Mouse (Mus musculus): ENCODE results near the gene Ctsc. TPM values are rescaled to one million over a fixed set of nuclear protein-coding genes. Genes with fewer than 3 reads are reported as not detected.

Ctsc gene
- polyA plus RNA-seq, 1 experiment from 2014 or later: 24.9 TPM

DNA sequence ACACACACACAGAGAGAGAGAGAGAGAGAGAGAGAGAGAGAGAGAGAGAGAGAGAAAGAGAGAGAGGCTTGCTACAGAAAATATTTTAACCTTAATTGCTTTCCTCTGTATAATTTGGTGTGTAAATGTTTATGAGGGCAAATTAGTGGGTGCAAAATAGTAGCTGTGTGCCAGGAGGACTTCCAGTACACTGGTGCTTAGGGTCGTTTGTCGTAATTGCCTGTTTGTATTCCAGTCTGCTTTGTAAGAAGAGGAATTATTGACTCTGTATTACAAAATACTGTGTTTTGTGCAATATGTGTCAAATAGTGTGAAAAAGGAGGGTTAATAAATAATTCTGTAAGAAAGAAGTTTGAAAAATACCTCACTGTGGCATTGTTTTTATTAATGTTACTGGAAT lies 13.2 kb downstream of the Ctsc start:
- H3K4me3 ChIP-seq (replicated peaks; ENCODE audit: low read length): no peak overlapping the region
- no peak overlapping the region for H3K9ac ChIP-seq
- H3K36me3 ChIP-seq (replicated peaks; ENCODE audit: control insufficient read depth, insufficient read depth): no peaks in the 10 kb centered on the region
- 81% methylated on average over 2 of the region's 2 CpGs for WGBS
- ATAC-seq (ENCODE audit: low FRiP score) (no peak), DNase-seq (ENCODE audit: low spot score) (no peak)
- H3K27me3 ChIP-seq (ENCODE audit: control insufficient read depth, insufficient read depth, low read length): no peaks in the 10 kb centered on the region
- no peak overlapping the region for H3K4me2 ChIP-seq (replicated peaks)
- H3K4me1 ChIP-seq (replicated peaks; ENCODE audit: control insufficient read depth, insufficient read depth, low read length): no peaks in the 10 kb centered on the region
- no peak overlapping the region for H3K27ac ChIP-seq
- no peaks in the 10 kb centered on the region for H3K9me3 ChIP-seq (ENCODE audit: control insufficient read depth, low read length)

DNA sequence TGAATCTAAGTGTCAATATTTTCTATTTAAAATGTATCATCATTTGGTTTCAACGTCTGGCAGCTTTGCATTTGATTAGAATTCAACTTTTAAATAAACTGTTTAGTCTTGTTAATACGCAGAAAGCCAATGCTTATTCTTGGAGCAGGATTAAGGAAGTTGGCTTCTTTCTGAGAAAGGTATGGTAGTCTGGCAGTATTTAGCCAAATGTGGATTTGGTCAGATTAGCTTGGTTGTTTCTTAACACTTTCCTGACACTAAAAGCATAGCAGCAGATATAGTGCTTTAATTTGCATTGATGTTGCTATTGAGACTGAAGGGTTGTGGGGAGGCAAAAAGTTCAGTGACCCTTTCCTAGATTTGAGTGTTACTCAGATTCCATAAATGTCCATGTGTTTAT lies 14.2 kb downstream of the Ctsc start:
- DNase-seq (ENCODE audit: low spot score): no peak
- Histone ChIP-seq H3K4me1 (replicated peaks; ENCODE audit: control insufficient read depth, insufficient read depth, low read length) (no peaks in the 10 kb centered on the region), H3K9me3 (ENCODE audit: control insufficient read depth, low read length) (no peaks in the 10 kb centered on the region), H3K4me3 (replicated peaks; ENCODE audit: low read length) (no peak overlapping the region), H3K27ac (no peak overlapping the region), H3K36me3 (replicated peaks; ENCODE audit: control insufficient read depth, insufficient read depth) (no peaks in the 10 kb centered on the region), H3K4me2 (replicated peaks) (no peak overlapping the region), H3K27me3 (ENCODE audit: control insufficient read depth, insufficient read depth, low read length) (no peaks in the 10 kb centered on the region), H3K9ac (no peak overlapping the region)
- ATAC-seq (ENCODE audit: low FRiP score): no peak
- WGBS: 83% methylated on average over 2 of the region's 2 CpGs

DNA sequence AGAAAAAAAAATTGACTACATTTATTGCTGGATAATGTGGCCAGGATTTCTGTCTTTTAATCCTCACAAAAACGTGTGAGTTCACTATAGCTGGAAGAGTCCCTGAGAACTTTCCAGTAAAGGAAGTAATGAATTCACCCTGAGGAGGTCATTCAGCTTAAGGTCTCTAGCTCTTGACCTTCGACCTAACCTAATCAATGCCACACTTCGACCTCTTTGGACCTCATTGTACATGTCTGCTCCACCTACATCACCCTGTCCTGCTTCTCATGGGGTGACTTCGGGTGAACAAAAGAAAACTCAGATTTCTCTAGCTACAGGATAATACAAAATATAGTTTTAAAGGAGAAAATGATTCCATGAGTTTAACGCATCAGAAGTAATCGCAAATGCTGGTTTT lies 16.0 kb downstream of the Ctsc start:
- Histone ChIP-seq H3K9ac (no peak overlapping the region), H3K27me3 (ENCODE audit: control insufficient read depth, insufficient read depth, low read length) (no peaks in the 10 kb centered on the region), H3K4me1 (replicated peaks; ENCODE audit: control insufficient read depth, insufficient read depth, low read length) (no peaks in the 10 kb centered on the region), H3K4me2 (replicated peaks) (no peak overlapping the region), H3K27ac (no peak overlapping the region), H3K36me3 (replicated peaks; ENCODE audit: control insufficient read depth, insufficient read depth) (no peaks in the 10 kb centered on the region), H3K9me3 (ENCODE audit: control insufficient read depth, low read length) (no peaks in the 10 kb centered on the region), H3K4me3 (replicated peaks; ENCODE audit: low read length) (no peak overlapping the region)
- DNase-seq (ENCODE audit: low spot score) (no peak), ATAC-seq (ENCODE audit: low FRiP score) (no peak)
- WGBS: 57% methylated on average over 6 of the region's 6 CpGs

DNA sequence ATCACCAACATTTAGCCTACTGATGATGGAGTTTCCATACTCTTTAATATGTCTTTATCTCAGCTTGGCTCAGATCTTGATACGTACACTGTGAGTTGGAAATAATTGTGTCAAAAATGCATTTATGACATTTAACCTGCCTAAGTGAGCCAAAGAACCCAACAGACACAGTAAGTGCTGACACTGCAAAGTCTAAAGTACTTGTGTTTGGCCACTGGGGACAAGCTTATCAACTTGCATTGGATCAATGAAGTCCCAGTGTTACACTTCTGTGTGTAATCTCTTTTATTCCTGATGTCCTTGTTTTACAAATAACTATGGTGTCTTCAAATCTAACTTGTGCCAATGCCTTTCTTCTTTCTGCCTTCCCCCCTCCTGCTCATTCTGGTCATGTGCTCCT lies 18.1 kb downstream of the Ctsc start:
- Histone ChIP-seq H3K27ac (no peak overlapping the region), H3K4me1 (replicated peaks; ENCODE audit: control insufficient read depth, insufficient read depth, low read length) (no peaks in the 10 kb centered on the region), H3K27me3 (ENCODE audit: control insufficient read depth, insufficient read depth, low read length) (no peaks in the 10 kb centered on the region), H3K36me3 (replicated peaks; ENCODE audit: control insufficient read depth, insufficient read depth) (no peaks in the 10 kb centered on the region), H3K9me3 (ENCODE audit: control insufficient read depth, low read length) (no peaks in the 10 kb centered on the region), H3K4me2 (replicated peaks) (no peak overlapping the region), H3K9ac (no peak overlapping the region), H3K4me3 (replicated peaks; ENCODE audit: low read length) (no peak overlapping the region)
- ATAC-seq (ENCODE audit: low FRiP score) (no peak), DNase-seq (ENCODE audit: low spot score) (no peak)
- 87% methylated on average over 1 of the region's 1 CpGs for WGBS

DNA sequence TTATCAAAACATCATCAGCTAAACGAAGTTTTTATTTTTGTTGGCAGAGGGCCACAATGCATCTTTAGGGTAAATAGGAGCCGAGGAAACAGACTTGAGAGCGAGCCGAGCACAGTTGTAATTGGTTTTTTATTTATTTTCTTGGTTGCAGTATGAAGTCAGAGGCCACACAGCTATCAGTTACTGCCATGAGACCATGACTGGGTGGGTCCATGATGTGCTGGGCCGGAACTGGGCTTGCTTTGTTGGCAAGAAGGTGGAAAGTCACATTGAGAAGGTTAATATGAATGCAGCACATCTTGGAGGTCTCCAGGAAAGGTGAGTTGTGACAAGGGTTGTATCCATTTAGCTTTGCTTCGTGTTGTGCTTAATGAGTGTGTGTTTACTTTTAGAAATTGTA lies 19.0 kb downstream of the Ctsc start:
- no peak for DNase-seq (ENCODE audit: low spot score)
- H3K4me2 ChIP-seq (replicated peaks): no peak overlapping the region
- ATAC-seq (ENCODE audit: low FRiP score): no peak
- H3K9me3 ChIP-seq (ENCODE audit: control insufficient read depth, low read length): no peaks in the 10 kb centered on the region
- H3K36me3 ChIP-seq (replicated peaks; ENCODE audit: control insufficient read depth, insufficient read depth): no peaks in the 10 kb centered on the region
- no peaks in the 10 kb centered on the region for H3K4me1 ChIP-seq (replicated peaks; ENCODE audit: control insufficient read depth, insufficient read depth, low read length)
- no peak overlapping the region for H3K9ac ChIP-seq
- no peak overlapping the region for H3K27ac ChIP-seq
- no peak overlapping the region for H3K4me3 ChIP-seq (replicated peaks; ENCODE audit: low read length)
- 71% methylated on average over 6 of the region's 6 CpGs for WGBS
- no peaks in the 10 kb centered on the region for H3K27me3 ChIP-seq (ENCODE audit: control insufficient read depth, insufficient read depth, low read length)

DNA sequence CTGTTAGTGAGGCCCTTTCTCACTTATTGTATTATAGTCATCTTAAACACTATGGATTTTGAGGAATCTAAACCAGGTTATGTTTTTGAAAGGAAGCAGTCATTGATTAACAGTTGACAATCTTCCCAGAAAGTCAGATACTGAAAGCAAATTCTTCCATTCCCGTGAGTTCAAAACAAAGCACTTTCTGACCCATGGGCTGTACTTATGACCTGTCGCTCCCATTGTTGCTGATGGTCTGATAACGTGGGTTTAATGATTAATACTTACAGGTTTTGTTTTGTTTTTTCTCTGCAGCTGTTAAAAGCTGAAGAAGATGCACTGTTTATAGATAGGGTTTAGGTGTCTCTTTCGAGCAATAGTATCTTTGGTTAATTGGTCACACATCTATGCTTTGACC lies 27.9 kb downstream of the Ctsc start:
- H3K4me1 ChIP-seq (replicated peaks; ENCODE audit: control insufficient read depth, insufficient read depth, low read length): no peaks in the 10 kb centered on the region
- WGBS: 81% methylated on average over 4 of the region's 4 CpGs
- H3K9ac ChIP-seq: no peak overlapping the region
- no peaks in the 10 kb centered on the region for H3K9me3 ChIP-seq (ENCODE audit: control insufficient read depth, low read length)
- no peak overlapping the region for H3K4me3 ChIP-seq (replicated peaks; ENCODE audit: low read length)
- no peaks in the 10 kb centered on the region for H3K36me3 ChIP-seq (replicated peaks; ENCODE audit: control insufficient read depth, insufficient read depth)
- H3K4me2 ChIP-seq (replicated peaks): no peak overlapping the region
- ATAC-seq (ENCODE audit: low FRiP score) (no peak), DNase-seq (ENCODE audit: low spot score) (no peak)
- H3K27me3 ChIP-seq (ENCODE audit: control insufficient read depth, insufficient read depth, low read length): no peaks in the 10 kb centered on the region
- H3K27ac ChIP-seq: no peak overlapping the region

DNA sequence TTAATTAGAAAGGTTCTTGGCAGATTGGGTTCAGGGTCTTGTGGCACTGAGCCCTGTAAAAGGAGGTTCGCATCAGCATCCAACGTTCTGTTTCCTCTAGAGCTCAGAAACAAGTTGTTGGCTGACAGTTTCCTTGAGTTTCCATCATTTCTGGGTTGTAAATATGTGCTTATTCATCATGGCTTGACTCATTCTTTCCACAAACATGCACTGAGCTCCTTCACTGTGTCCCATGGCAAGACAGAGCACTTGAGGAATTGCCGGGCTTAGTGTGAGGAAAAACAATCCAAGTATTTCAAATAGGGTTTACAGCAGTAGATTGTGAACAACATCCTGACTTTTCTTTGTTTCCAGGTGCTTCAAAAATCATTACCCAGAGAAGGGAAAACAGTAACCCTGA lies 28.8 kb downstream of the Ctsc start:
- no peaks in the 10 kb centered on the region for H3K9me3 ChIP-seq (ENCODE audit: control insufficient read depth, low read length)
- no peaks in the 10 kb centered on the region for H3K36me3 ChIP-seq (replicated peaks; ENCODE audit: control insufficient read depth, insufficient read depth)
- no peak for ATAC-seq (ENCODE audit: low FRiP score)

DNA sequence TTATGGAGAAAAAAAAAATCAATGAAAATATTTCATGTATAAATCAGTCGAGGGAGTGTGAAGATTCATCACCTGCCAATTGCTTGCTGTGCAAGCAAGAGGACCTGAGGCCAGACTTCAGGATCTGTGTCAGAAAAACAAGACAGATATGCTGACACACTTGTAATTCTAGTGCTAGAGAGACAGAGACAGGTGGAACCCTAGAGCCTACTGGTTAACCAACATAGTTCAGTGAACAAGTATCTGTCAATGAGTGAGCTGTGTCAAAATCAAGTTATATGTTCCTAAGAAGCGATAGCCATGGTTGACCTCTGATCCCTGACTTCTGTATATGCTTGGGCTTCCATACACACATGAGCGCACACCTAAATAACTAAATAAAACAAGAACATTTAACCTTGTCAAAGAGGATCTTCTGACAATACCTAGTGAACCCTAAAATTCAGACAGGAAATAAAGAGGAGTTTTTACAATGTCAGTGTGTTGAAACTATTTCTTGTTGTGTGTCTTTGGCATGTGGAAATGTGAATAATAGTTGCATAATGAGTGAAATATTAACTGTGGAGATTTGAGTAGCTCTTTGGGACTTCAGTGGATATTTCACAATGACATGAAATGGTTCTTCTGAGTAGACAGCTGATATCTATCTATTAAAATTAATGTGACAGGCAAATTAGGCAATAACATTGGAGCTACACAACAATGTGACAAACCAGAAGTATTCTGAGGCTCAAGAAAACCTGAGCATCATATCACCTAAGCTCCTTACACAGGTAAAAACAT lies 32.7 kb downstream of the Ctsc start:
- ATAC-seq (ENCODE audit: low FRiP score) (no peak), DNase-seq (ENCODE audit: low spot score) (no peak)
- Histone ChIP-seq H3K4me1 (replicated peaks; ENCODE audit: control insufficient read depth, insufficient read depth, low read length) (no peaks in the 10 kb centered on the region), H3K36me3 (replicated peaks; ENCODE audit: control insufficient read depth, insufficient read depth) (no peaks in the 10 kb centered on the region), H3K9ac (no peak overlapping the region), H3K27ac (no peak overlapping the region), H3K4me3 (replicated peaks; ENCODE audit: low read length) (no peak overlapping the region), H3K9me3 (ENCODE audit: control insufficient read depth, low read length) (no peaks in the 10 kb centered on the region), H3K27me3 (ENCODE audit: control insufficient read depth, insufficient read depth, low read length) (no peaks in the 10 kb centered on the region), H3K4me2 (replicated peaks) (no peak overlapping the region)
- WGBS: 86% methylated on average over 3 of the region's 3 CpGs

More for the DNA sequence above, 28.8 kb downstream of the Ctsc start:
- WGBS: 91% methylated on average over 3 of the region's 3 CpGs
- Histone ChIP-seq H3K27ac (no peak overlapping the region), H3K4me2 (replicated peaks) (no peak overlapping the region), H3K4me3 (replicated peaks; ENCODE audit: low read length) (no peak overlapping the region), H3K4me1 (replicated peaks; ENCODE audit: control insufficient read depth, insufficient read depth, low read length) (no peaks in the 10 kb centered on the region), H3K9ac (no peak overlapping the region), H3K27me3 (ENCODE audit: control insufficient read depth, insufficient read depth, low read length) (no peaks in the 10 kb centered on the region)
- no peak for DNase-seq (ENCODE audit: low spot score)

DNA sequence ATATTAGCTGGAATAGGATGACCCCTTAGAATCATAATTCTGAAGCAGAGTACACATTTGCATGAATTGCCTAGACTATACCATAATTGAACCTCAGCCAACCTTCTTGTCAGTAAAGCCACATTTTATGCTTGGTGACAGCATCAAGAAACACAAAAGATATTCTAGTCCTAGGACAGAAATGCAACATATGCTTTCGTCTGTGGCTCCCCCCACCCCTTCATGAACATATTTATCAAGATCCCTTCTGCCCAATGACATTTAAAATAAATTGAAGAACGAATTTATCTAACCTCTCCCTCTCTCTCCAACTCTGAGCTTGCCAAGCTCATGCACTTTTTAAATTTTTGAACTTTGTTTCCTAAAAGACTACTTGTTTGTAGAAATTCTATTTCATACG lies 38.5 kb downstream of the Ctsc start:
- no peak overlapping the region for H3K9ac ChIP-seq
- H3K4me2 ChIP-seq (replicated peaks): no peak overlapping the region
- H3K4me3 ChIP-seq (replicated peaks; ENCODE audit: low read length): no peak overlapping the region
- no peak overlapping the region for H3K27ac ChIP-seq
- ATAC-seq (ENCODE audit: low FRiP score): no peak
- no peaks in the 10 kb centered on the region for H3K4me1 ChIP-seq (replicated peaks; ENCODE audit: control insufficient read depth, insufficient read depth, low read length)
- no peak for DNase-seq (ENCODE audit: low spot score)
- no peaks in the 10 kb centered on the region for H3K9me3 ChIP-seq (ENCODE audit: control insufficient read depth, low read length)
- H3K27me3 ChIP-seq (ENCODE audit: control insufficient read depth, insufficient read depth, low read length): no peaks in the 10 kb centered on the region
- WGBS: 70% methylated on average over 3 of the region's 3 CpGs
- H3K36me3 ChIP-seq (replicated peaks; ENCODE audit: control insufficient read depth, insufficient read depth): no peaks in the 10 kb centered on the region

DNA sequence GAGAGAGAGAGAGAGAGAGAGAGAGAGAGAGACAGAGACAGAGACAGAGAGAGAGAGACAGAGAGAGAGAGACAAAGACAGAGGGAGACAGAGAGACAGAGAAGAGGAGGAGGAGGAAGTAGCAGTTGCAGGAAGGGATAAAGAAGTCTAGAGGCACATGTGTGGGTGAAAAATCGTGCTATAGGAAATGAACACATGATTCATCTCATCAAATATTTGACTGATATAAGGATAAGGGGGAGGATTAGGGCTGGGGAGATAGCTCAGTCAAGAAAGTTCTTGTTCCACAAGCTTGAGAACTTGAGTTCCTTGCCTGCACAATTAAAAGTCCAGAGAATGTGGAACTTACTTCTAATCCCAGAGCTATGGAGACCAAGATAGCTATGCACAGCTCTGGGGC lies 40.6 kb downstream of the Ctsc start:
- ATAC-seq (ENCODE audit: low FRiP score) (no peak), DNase-seq (ENCODE audit: low spot score) (no peak)
- H3K27ac ChIP-seq: no peak overlapping the region
- H3K4me3 ChIP-seq (replicated peaks; ENCODE audit: low read length): no peak overlapping the region
- H3K9ac ChIP-seq: no peak overlapping the region
- no peaks in the 10 kb centered on the region for H3K9me3 ChIP-seq (ENCODE audit: control insufficient read depth, low read length)
- 73% methylated on average over 1 of the region's 1 CpGs for WGBS
- no peaks in the 10 kb centered on the region for H3K27me3 ChIP-seq (ENCODE audit: control insufficient read depth, insufficient read depth, low read length)
- no peak overlapping the region for H3K4me2 ChIP-seq (replicated peaks)
- no peaks in the 10 kb centered on the region for H3K36me3 ChIP-seq (replicated peaks; ENCODE audit: control insufficient read depth, insufficient read depth)
- no peaks in the 10 kb centered on the region for H3K4me1 ChIP-seq (replicated peaks; ENCODE audit: control insufficient read depth, insufficient read depth, low read length)

Measured in hindbrain, embryonic 14.5 days (tissue).